Mouse (Mus musculus) lung, adult 2 months (tissue): ENCODE data around the gene Prkce.

Source experiments
- CTCF ChIP-seq: fragments of 200-500 bp; IDR thresholded peaks from 2 replicates; pipeline ENCODE4 v1.5.1; 2011; ENCODE audit warnings: mild to moderate bottlenecking, low read length, control low read depth; ENCODE audit not compliant: insufficient read depth
- POLR2A ChIP-seq: fragments of 200-500 bp; IDR thresholded peaks from 2 replicates; pipeline ENCODE4 v1.6.1; 2011; ENCODE audit warnings: low read depth, mild to moderate bottlenecking, control low read depth, low read length, borderline replicate concordance; ENCODE audit errors: extremely low read depth

- no peak for TF ChIP-seq CTCF
- no peak for TF ChIP-seq POLR2A
Observed at GRCm38 (mm10) chr17:86274350-86274744, 106.8 kb downstream of the Prkce start.
